Mouse (Mus musculus) embryonic facial prominence, embryonic 12.5 days (tissue): ENCODE measurements around the gene Ikzf2. TPM values are rescaled to one million over a fixed set of nuclear protein-coding genes. Genes with fewer than 3 reads are reported as not detected.
A peak's percentile ranks its signal among the peaks of the same experiment; 100 is the strongest.

ENCODE experiments used
- ATAC-seq: fragments of 200-750 bp; cut with Nextera tagmentation; 2 replicates; pipeline ENCODE4 v1.8.0; 2017; ENCODE audit not compliant: insufficient number of reproducible peaks, insufficient read depth, low FRiP score, low TSS enrichment
- H3K27ac ChIP-seq: fragments of 300-500 bp; sonication (generic); 2 replicates; pipeline ENCODE4 v1.5.1; 2016; ENCODE audit warnings: mild to moderate bottlenecking
- H3K27me3 ChIP-seq: fragments of 300-500 bp; sonication (generic); 2 replicates; pipeline ENCODE4 v1.6.1; 2016; ENCODE audit warnings: mild to moderate bottlenecking, moderate library complexity
- H3K36me3 ChIP-seq: fragments of 300-500 bp; sonication (generic); 2 replicates; pipeline ENCODE4 v1.6.1; 2016; ENCODE audit warnings: mild to moderate bottlenecking
- H3K4me1 ChIP-seq: fragments of 300-500 bp; sonication (generic); 2 replicates; pipeline ENCODE4 v1.6.1; 2016
- H3K4me2 ChIP-seq: fragments of 300-500 bp; sonication (generic); replicated peaks from 2 replicates; pipeline ENCODE4 v1.6.1; 2016; ENCODE audit warnings: mild to moderate bottlenecking, moderate library complexity
- H3K4me3 ChIP-seq: fragments of 300-500 bp; sonication (generic); 2 replicates; pipeline ENCODE4 v1.5.1; 2016; ENCODE audit warnings: mild to moderate bottlenecking
- H3K9ac ChIP-seq: fragments of 300-500 bp; sonication (generic); 2 replicates; pipeline ENCODE4 v1.6.1; 2016; ENCODE audit warnings: mild to moderate bottlenecking, moderate library complexity
- H3K9me3 ChIP-seq: fragments of 300-500 bp; sonication (generic); 2 replicates; pipeline ENCODE4 v1.6.1; 2016; ENCODE audit warnings: mild to moderate bottlenecking, moderate library complexity
- WGBS: fragments of 180-500 bp; shearing (Covaris S2); methylation state at CpG from one replicate; pipeline ENCODE4 v1.1.7; 2016; 5-methylcytosine and 5-hydroxymethylcytosine counted together
- polyA plus RNA-seq: library from polyadenylated mRNA; unstranded; fragments of >200 nt; fragmentation: Nextera tagmentation; extraction: Ambion mirVana; gene quantifications from 2 replicates; pipeline ENCODE4 v1.2.1, GENCODE M21; 2016

Ikzf2 gene
- polyA plus RNA-seq, 1 experiment from 2014 or later = 8.5 TPM

DNA sequence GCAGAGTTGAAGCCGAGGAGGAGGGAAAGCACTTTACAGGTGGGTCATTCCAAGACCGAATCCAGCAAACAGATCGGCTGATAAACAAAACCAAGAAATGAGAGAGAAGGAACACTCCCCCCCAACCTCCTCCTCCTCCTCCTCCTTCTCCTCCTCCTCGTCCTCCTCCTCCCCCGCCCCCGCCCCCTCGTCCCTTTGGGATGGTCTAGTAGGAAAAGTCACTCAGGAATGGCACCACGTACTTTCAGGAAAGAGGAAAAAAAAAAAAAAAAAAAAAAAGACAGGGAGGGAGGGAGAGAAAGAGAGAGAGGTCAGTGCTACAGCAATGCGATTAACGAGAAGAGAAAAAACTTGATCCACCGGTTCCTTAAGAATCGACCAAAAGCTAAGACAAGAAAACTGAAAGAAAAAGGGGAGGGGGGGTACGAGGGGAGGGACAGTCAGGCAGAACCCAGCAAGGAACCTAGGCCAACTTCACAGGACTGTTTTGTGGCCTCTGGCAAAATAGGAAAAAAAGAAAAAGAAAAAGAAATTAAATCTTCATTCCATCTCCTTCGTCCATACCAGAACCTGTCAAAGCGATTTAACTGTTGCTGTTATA is 1.1 kb downstream of the Ikzf2 start:
- WGBS = 0% methylated on average over 9 of the region's 15 CpGs
- Histone ChIP-seq H3K4me3 (peak overlapping the region; percentile 67), H3K27ac (peak overlapping the region; percentile 60; the same call in 1 of the 2 replicates), H3K4me1 (peaks cover 5% of the 10 kb centered on the region; the same call in 1 of the 2 replicates), H3K27me3 (no peaks in the 10 kb centered on the region), H3K9me3 (no peaks in the 10 kb centered on the region), H3K36me3 (no peaks in the 10 kb centered on the region), H3K9ac (peak overlapping the region; percentile 53), H3K4me2 (peak overlapping the region; percentile 72)
- ATAC-seq = no peak

DNA sequence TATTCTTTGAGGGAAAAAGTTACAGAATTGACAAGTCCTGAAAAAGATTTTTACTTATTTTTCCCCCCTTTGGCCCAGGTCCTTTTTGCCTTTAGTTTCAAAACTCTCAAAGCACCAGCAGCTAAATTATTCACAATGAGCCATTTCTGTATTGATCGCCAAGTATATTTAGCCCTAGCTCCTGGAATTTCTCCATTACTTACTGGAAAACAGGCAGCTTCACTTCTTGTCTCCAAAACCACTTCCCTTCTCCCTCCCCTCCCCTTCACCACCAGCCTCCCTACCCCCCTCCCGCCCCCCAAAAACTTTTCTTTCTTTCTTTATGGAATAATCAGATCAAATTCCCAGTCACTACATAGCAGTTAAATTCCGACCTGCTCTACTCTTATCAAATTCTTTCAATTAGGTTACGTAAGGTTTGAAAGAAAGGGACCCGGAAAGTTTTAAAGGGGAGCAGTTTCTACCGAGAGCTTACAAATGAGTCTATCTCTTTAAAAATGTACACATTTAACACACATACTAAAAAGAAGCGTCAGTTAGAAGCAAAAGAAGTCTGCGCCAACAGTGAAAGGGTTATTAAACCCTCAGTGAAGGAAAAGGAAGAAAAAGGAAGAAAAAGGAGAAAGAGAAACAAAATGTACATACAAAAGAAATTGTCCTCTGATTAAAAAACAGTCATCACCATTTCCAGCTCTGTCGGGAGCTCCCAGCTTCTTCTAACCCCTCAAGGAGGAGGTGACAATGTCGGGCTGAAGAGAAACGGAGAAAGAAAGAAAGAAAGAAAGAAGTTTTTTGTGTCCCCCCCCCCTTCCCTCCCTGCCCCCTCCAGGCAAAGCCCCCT is 1.8 kb downstream of the Ikzf2 start:
- 1% methylated on average over 11 of the region's 11 CpGs for WGBS

GRCm38 (mm10) chr1:69684280-69685040 is 2.6 kb downstream of the Ikzf2 start:
- H3K27ac ChIP-seq = no peak overlapping the region

More for the DNA sequence above, 1.8 kb downstream of the Ikzf2 start:
- H3K4me2 ChIP-seq = peak overlapping the region; percentile 72
- H3K4me1 ChIP-seq = peaks cover 5% of the 10 kb centered on the region; the same call in 1 of the 2 replicates
- peak overlapping the region; percentile 53 for H3K9ac ChIP-seq
- no peak for ATAC-seq
- no peaks in the 10 kb centered on the region for H3K9me3 ChIP-seq
- no peaks in the 10 kb centered on the region for H3K27me3 ChIP-seq
- H3K36me3 ChIP-seq = no peaks in the 10 kb centered on the region
- H3K27ac ChIP-seq = peak overlapping the region; percentile 60; the same call in 1 of the 2 replicates
- peak overlapping the region; percentile 67 for H3K4me3 ChIP-seq

GRCm38 (mm10) chr1:69683851-69684250 is 3.2 kb downstream of the Ikzf2 start:
- Histone ChIP-seq H3K4me3 (peak overlapping the region; percentile 67), H3K4me2 (peak overlapping the region; percentile 72), H3K9me3 (no peaks in the 10 kb centered on the region), H3K27ac (no peak overlapping the region), H3K9ac (no peak overlapping the region), H3K27me3 (no peaks in the 10 kb centered on the region), H3K4me1 (peaks cover 5% of the 10 kb centered on the region; the same call in 1 of the 2 replicates), H3K36me3 (no peaks in the 10 kb centered on the region)
- WGBS = 62% methylated on average over 3 of the region's 3 CpGs
- ATAC-seq = no peak

More at GRCm38 (mm10) chr1:69684280-69685040, 2.6 kb downstream of the Ikzf2 start:
- Histone ChIP-seq H3K4me1 (peaks cover 5% of the 10 kb centered on the region; the same call in 1 of the 2 replicates), H3K36me3 (no peaks in the 10 kb centered on the region), H3K9me3 (no peaks in the 10 kb centered on the region), H3K4me2 (peak overlapping the region; percentile 72), H3K4me3 (peak overlapping the region; percentile 67), H3K27me3 (no peaks in the 10 kb centered on the region), H3K9ac (no peak overlapping the region)
- 26% methylated on average over 13 of the region's 13 CpGs for WGBS
- ATAC-seq = no peak

DNA sequence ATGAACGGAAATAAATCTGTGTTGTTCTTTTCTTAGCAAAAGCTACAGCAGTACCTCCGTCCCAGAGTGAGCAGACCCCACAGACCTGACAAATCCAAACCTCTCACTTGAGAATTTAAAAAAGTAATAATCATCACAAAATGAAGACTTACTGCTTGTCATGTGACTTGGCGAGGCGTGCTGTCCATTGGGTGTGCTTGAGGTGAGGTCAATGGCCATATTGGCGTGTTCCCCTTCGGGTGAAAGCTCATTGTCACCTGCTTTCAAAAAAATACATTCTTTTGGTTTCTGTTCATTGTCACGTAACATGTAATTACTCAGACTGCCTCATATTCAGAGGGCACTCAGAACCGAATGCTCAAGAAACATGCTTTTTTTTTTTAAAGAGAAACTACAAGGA is 4.0 kb downstream of the Ikzf2 start:
- no peak overlapping the region for H3K27ac ChIP-seq
- H3K36me3 ChIP-seq = no peaks in the 10 kb centered on the region
- H3K4me1 ChIP-seq = peaks cover 5% of the 10 kb centered on the region; the same call in 1 of the 2 replicates
- H3K4me2 ChIP-seq = no peak overlapping the region
- H3K9ac ChIP-seq = no peak overlapping the region
- no peaks in the 10 kb centered on the region for H3K27me3 ChIP-seq
- no peaks in the 10 kb centered on the region for H3K9me3 ChIP-seq
- no peak for ATAC-seq
- 82% methylated on average over 8 of the region's 8 CpGs for WGBS
- no peak overlapping the region for H3K4me3 ChIP-seq

- H3K4me3 ChIP-seq = no peak overlapping the region
- WGBS = 78% methylated on average over 3 of the region's 3 CpGs
- H3K9ac ChIP-seq = no peak overlapping the region
- ATAC-seq = no peak
- no peaks in the 10 kb centered on the region for H3K36me3 ChIP-seq
- no peaks in the 10 kb centered on the region for H3K9me3 ChIP-seq
- no peak overlapping the region for H3K27ac ChIP-seq
- H3K27me3 ChIP-seq = no peaks in the 10 kb centered on the region
- H3K4me2 ChIP-seq = no peak overlapping the region
- H3K4me1 ChIP-seq = peaks cover 5% of the 10 kb centered on the region; the same call in 1 of the 2 replicates
Measured at GRCm38 (mm10) chr1:69682261-69682660, 4.8 kb downstream of the Ikzf2 start.

GRCm38 (mm10) chr1:69681003-69681402 is 6.0 kb downstream of the Ikzf2 start:
- no peaks in the 10 kb centered on the region for H3K27me3 ChIP-seq
- ATAC-seq = no peak
- no peak overlapping the region for H3K4me3 ChIP-seq
- H3K9me3 ChIP-seq = no peaks in the 10 kb centered on the region
- WGBS = 72% methylated on average over 5 of the region's 5 CpGs
- H3K36me3 ChIP-seq = no peaks in the 10 kb centered on the region
- H3K4me2 ChIP-seq = no peak overlapping the region
- peaks cover 5% of the 10 kb centered on the region; the same call in 1 of the 2 replicates for H3K4me1 ChIP-seq
- H3K9ac ChIP-seq = no peak overlapping the region
- H3K27ac ChIP-seq = no peak overlapping the region

- Histone ChIP-seq H3K9me3 (no peaks in the 10 kb centered on the region), H3K4me2 (no peak overlapping the region), H3K9ac (no peak overlapping the region), H3K4me1 (peaks cover 5% of the 10 kb centered on the region; the same call in 1 of the 2 replicates), H3K27ac (no peak overlapping the region), H3K4me3 (no peak overlapping the region), H3K27me3 (no peaks in the 10 kb centered on the region), H3K36me3 (no peaks in the 10 kb centered on the region)
- ATAC-seq = no peak
- 84% methylated on average over 4 of the region's 4 CpGs for WGBS
Measured at GRCm38 (mm10) chr1:69680501-69680900, 6.5 kb downstream of the Ikzf2 start.

DNA sequence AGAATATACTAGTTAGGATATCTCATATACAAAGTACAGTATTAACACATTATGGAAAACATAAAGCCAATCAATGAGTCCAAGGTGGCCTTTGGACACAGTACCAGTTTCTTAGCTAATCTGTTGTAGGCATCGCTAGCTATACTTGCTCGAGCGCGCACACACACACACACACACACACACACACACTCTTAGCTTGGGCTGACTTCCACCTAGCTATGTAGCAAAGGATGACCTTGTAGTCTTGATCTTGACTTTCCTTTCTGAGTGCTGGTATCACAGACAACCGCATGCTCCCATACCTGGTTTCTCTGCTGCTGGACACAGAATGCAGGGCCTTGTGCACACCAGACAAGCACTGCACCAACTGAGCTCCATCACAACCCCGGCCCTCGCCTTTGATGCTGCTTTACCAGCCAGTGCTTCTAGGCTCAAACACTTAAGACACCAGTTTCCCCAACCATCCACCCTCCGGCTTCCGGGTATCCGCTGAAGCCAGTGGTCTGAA is 17.1 kb downstream of the Ikzf2 start:
- Histone ChIP-seq H3K27ac (no peak overlapping the region), H3K4me1 (no peaks in the 10 kb centered on the region), H3K4me3 (no peak overlapping the region), H3K27me3 (no peaks in the 10 kb centered on the region), H3K9me3 (no peaks in the 10 kb centered on the region), H3K36me3 (no peaks in the 10 kb centered on the region), H3K9ac (no peak overlapping the region), H3K4me2 (no peak overlapping the region)
- 94% methylated on average over 10 of the region's 10 CpGs for WGBS
- ATAC-seq = no peak

- H3K36me3 ChIP-seq = no peaks in the 10 kb centered on the region
- H3K4me2 ChIP-seq = no peak overlapping the region
- no peaks in the 10 kb centered on the region for H3K9me3 ChIP-seq
- H3K9ac ChIP-seq = no peak overlapping the region
- no peak for ATAC-seq
- H3K27me3 ChIP-seq = no peaks in the 10 kb centered on the region
- no peaks in the 10 kb centered on the region for H3K4me1 ChIP-seq
- H3K27ac ChIP-seq = no peak overlapping the region
- H3K4me3 ChIP-seq = no peak overlapping the region
- WGBS = 86% methylated on average over 5 of the region's 5 CpGs
Measured at GRCm38 (mm10) chr1:69667456-69667855, 19.6 kb downstream of the Ikzf2 start.

GRCm38 (mm10) chr1:69659779-69660178 is 27.3 kb downstream of the Ikzf2 start:
- no peak overlapping the region for H3K9ac ChIP-seq
- no peaks in the 10 kb centered on the region; the same call in 1 of the 2 replicates for H3K4me1 ChIP-seq
- H3K36me3 ChIP-seq = no peaks in the 10 kb centered on the region
- no peak overlapping the region for H3K27ac ChIP-seq
- no peaks in the 10 kb centered on the region for H3K27me3 ChIP-seq
- 76% methylated on average over 2 of the region's 2 CpGs for WGBS
- no peak overlapping the region for H3K4me2 ChIP-seq
- no peaks in the 10 kb centered on the region for H3K9me3 ChIP-seq
- H3K4me3 ChIP-seq = no peak overlapping the region
- ATAC-seq = no peak
